Mouse (Mus musculus) bone marrow macrophage, adult 2 months (primary cell): ENCODE data around the gene Vcan.

Experiments used
- CTCF ChIP-seq: IDR thresholded peaks from 2 replicates; pipeline ENCODE4 v1.5.1; 2012; ENCODE audit warnings: low read depth, mild to moderate bottlenecking, low read length, moderate library complexity
- POLR2A ChIP-seq: IDR thresholded peaks from 2 replicates; pipeline ENCODE4 v1.6.1; 2012; ENCODE audit warnings: mild to moderate bottlenecking, low read depth, low read length, borderline replicate concordance

- TF ChIP-seq CTCF (no peak), POLR2A (no peak)
These were observed 58.8 kb downstream of the Vcan start for GRCm38 (mm10) chr13:89683490-89683889.
